Mouse (Mus musculus): ENCODE results near the gene Gm9603.
"Not testable (repeated sequence)": the region's sequence is repeated elsewhere in the genome, so short reads cannot be mapped to it uniquely, and the experiment has no call there.

Gene Gm9603

GRCm38 (mm10) chr14:5687357-5687756 is at the start of gene Gm9603:
TSS of gene Gm9603 (minus strand) at chr14:5687457.
- DNase-seq (ENCODE audit: low spot score), result not testable (repeated sequence)

GRCm38 (mm10) chr14:5632928-5633327 is 54.3 kb downstream of the Gm9603 start, which contains the start of gene Gm8265:
TSS of gene Gm8265 (minus strand) at chr14:5633028.
- not testable (repeated sequence) for DNase-seq (ENCODE audit: low spot score)

All from adipocyte (in vitro differentiated cells).